Mouse (Mus musculus) left cerebral cortex, adult 9 months (tissue): ENCODE measurements around the gene Mospd2.
A peak's percentile ranks its signal among the peaks of the same experiment; 100 is the strongest.

Experiments
- DNase-seq, 2 experiments: peaks; one replicate each; pipeline ENCODE4 v3.0.0; 2022; ENCODE audit warnings: low spot score in 2 of 2

The Mospd2 gene

DNA sequence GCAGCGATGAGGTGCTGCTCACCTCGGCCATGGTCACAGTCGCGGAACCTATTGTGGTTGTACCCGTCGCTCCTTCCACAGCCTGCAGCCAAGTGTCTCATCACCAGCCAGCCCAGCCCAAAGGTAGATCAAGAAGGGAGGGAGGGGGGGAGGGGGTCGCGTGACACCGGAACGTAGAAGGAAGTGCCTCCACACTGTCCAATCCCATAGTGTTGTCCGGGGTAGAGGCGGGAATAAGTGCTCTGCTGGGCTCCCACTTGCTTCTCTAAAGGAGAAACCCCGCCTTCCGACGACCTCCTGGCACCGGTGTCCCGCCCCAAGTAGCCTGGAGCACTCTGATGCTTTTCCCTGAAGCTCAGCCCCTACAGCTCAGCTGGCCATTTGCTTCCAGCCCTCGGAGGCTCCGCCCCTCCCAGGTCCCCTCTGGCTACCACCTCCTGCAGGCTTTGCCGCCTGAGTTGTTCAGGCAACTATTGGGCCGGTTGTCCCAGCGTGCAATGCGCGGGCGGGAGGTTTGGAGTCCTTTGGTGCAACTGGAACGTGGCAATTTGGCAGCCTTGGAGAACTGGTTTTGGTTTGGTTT, at the start of gene Mospd2, which contains the start of gene Fancb:
TSS of gene Mospd2 (minus strand) at position 183 of the 583 bp plus-strand sequence.
TSS of gene Fancb (plus strand) at position 400 of the 583 bp plus-strand sequence.
- DNase-seq, result peak; percentile 85 to 89

DNA sequence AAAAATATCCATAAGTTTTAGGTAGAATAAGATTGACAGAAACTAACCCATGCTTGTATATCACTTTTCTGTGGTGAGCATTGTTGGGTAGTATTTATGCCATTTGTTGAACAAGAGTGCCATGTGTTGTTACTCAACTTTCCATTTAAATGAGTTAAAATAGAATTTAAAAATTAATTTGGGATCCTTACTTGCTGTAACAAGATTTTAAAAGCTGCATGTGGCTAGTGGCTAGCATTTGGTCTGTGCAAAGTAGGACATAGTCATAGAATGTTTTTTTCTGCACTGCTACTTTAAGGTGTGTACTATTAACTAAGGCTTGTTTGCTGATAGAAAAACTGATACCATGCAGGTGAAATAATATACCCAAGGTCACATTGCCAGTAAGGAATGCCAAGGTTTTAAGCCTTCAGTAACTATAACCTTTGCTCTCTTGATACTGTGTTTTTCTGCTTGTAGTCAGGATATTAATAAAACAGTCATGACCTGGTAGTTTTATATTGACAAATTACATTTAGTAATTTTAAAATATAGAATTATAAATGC, 24.7 kb upstream of the Mospd2 start, which contains the start of gene Gm17604:
TSS of gene Gm17604 (minus strand) at position 51 of the 546 bp plus-strand sequence.
- no peak for DNase-seq

DNA sequence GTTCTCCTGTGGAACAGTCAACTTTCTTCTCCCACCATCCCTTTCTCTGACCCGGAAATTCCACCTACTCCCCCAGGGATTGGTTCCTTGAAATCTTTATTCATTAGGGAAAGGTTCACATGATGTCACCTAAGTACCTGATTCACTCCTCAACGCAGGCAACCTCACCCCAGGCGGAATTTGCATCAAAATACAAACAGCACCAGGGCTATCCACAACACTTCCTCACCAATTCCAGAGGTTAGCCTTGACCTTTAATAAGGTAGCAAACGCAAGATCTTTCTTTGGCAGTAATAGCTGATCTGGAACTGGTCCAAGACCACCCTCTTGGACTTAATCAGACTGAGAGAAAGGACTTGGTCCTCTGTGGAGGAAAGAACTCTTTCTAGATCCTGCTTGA, 23.0 kb upstream of the Mospd2 start:
- no peak for DNase-seq

DNA sequence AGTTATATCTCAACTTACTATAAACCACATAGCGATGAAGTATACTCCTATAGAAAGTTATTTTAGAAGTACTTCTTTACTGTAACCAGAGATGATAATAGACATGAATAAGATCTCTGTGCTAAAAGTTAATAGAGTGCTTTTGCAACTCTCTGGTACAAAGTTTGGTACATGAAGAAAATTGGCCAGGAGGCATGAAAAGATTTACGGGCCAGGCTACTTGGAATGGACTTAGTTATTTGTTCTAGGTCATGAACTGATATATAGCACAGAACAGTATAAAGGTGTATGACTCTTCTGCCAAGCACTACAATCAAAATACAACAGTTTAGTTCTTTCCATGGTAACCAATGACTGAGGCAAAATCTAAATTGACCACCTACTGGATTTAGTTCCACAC, 1.3 kb downstream of the Mospd2 start:
- DNase-seq, result no peak

DNA sequence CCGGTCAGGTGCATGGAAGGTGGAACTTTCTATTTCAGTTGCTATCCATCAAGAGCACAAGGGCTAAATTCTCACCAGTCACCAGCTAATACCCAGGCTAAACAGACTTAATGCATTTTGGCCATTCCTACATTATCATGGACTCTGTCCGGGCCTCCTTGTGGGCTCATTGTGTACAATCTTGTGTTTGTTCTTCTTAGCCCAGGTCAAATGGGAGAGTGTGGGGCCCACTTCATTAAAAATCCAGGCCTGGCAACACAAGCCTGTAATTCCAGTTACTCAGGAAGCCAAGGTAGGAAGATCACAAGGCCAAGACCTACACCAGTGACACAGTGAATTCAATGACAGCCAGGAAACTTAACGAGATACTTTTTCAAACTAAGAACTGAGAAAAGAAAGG, 9.0 kb downstream of the Mospd2 start:
- no peak for DNase-seq

DNA sequence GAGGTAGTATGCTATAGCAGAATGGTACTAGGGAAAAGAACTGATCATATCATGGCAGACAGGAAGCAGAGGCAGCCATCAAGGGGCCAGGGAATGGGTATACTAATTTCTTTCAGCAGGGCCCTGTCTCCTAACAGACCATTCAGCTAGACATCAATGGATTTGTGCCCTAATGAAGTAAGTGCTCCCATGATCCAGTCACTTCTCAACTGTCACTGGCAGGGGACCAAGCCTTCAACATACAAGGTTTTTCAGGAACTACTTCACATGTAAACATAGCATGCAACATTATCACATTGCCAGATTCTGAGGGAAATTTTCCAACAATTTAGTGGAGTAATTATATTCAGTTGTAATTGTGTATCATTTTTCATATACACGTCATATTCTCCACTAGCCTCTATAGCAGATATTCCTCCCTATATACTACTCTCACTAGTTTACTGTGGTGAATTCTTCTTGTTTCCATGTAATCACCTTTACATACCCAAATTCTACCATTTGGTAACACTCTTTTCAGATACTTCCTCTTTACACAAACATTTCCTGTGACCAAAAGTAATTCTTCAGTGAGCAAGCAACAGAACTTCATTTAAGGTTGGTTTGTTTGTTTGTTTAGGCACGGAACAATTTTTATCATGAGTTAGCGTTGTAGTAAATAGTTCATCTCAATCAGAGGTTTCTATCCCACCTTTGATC, 14.3 kb downstream of the Mospd2 start:
- no peak for DNase-seq

DNA sequence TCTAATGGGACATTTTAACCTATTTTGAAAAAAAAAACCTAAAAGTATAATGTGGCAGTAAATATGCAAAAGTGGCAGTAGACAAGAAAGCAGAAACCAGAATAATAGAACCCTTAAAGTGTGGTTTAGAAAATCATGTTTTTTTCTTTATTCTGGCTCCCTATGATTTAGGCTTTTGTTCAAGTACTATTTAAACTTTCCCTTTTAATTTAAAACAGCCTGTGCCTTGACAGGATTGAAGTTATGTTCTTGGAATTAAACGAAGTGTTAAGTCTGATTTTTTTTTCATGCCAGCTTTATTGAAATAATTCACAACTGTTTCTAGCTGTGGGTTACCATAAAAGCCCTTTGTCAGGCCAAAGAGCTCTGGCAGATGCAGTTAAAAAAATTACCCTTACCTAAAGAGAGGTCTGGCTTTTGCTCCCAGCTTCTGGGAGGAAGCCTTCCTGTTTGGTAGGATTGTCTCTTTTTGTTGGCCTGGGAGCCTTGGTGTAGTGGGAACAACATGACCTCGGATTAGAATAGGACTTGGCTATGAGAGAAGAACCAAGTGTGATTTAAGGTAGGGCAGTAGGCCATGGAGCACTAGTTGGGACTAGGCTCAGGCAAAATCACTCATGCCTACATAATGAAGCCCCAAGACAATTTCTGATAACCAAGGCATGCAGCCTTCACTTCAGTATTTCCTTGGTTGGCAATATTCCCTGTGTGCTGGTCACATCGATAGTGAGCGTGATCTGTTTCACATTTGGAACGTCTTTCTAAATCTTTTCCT, 27.4 kb downstream of the Mospd2 start:
- DNase-seq, result no peak

DNA sequence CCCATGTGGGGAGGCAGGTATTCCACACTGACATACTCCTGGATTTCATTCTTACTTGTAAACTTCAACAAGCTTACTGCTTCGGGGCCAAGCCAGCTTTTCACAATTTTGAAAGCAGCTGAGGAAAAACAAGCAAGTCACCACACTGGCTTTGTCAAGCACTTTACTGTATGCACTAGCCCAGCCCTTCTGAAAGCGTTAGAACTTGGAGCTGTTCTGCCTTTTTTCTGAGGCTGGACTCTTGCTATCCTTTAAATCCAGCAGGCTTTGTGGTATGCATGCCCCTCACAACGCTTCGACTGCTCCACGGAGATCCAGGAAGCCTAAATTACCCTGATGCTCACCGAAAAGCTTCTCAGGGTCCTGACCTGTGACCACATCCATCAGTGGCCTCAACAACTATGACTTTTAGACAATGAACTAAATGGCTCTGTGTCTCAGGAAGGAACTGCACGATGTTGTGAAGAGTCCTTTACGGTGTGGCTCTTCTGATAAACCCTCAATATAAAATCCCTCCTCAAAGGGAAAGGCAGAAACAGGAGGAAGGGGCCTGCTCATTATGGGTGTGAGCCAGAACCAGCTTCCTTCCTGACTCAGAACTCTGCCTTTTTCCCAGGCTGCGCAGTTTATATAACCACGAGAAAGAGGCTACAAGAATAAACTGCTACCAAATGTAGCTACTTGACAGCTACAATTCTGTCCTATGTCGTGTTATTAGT, 28.2 kb downstream of the Mospd2 start:
- no peak for DNase-seq

DNA sequence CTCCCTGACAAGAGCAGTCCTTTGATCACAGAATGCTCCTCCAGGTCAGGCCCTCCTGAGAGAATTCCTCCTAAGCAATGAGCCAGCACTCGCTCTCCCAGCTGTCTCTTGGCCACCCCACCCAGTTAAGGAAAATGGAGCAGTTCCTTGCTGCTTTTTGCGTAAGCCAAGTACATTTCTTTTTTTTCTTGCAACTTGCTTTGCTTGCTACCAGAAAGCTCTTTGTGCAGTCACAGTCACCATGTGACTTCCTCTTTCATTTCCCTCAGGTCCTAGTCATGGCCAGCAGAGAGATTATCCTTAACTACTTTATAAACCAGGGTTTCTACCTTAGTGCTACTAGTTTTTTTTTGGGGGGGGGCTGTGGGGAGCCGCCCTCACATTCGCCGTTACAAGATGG, 38.6 kb downstream of the Mospd2 start:
- DNase-seq, result no peak

DNA sequence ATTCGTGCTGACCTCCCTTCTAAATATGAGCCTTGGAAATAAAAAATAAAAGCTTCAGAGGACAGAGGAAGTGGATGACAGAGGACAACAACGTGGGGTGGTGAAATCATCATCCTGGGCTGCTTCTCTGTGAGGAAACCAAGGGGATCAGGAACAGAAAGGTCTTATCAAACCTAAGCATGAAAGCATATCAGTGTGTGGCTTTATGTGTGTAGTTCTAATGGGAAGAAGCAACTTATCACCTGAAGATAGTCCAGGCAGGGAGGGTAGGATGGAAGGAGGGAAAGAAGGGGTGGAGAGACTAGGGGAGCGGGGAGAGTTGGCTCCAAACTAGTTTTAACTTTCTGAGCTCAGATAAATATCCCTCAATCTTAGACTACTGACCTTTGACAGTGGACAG, 67.2 kb downstream of the Mospd2 start:
- no peak for DNase-seq

DNA sequence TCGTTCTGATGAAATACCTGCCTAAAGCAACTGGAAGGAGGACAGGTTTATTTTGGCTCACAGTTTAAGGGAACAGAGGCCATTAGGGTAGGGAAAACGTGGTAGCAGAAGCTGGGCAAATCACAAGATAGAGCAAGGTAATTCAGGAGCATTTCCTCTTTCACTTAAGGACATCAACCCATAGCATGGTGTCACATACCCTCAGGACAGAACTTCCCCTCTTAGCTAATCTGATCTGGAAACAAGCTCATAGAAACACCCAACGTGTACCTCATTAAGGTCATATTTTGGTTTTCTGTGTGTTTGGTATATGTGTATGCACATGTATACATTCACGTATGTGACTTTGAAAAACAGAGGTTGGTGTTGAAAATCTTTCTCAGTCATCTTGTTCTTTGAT, 68.0 kb downstream of the Mospd2 start:
- DNase-seq, result no peak

DNA sequence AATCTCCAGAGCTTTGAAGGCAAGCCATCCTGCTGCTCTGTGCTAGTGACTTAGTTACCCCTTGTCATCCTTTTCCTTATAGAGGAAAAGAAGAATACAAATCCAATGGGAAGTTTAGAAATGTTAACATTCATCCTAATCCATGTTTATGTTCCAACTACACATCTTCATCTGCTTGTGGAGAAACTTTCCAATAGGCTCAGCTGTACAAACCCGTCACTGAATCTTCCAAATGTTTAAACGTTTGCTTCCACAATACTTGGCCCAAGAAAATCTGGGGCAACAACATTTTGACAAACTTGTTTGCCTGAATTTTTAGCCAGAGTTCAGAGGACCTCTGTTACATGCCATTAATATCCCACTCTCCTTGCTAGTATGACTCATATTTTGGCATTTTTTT, 78.3 kb downstream of the Mospd2 start:
- DNase-seq, result no peak

DNA sequence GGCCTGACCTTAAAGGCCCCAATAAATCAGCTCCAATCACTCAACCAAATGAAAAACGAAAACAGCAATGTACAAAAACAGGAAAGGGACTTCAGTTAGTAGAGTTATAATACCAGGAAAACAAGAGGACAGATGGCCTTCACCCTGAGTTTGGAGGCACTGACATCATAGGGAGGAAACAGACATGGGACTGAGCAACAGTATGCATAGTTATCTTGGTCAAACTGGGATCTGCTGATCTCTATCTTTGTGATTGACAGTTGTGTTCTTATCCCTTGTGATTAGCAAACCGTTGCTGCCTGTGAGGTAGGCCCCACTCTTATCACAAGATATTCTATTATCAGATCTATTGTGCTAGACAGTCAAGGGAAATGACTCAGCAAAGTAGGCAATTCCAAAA, 80.4 kb downstream of the Mospd2 start:
- no peak for DNase-seq

DNA sequence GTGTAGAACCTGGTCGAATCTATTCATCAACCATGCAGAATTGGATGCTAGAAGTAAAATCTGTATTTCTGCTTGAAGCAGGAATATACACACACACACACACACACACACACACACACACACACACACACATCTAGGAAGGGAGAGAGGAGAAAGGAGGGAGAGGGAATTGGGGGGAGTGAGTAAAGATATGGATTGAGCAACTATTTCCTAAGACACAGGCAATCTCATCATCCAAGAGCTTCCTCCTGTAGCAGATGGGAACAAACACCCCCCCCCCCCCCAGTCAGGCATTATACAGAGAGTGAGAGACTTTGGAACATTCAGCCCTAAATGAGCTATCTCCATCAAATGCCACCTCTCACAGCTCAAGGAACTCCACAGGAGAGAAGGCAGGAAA, 93.9 kb downstream of the Mospd2 start:
- DNase-seq, result no peak
